Comparison of ENCODE assay signal across 33 mouse cellular contexts in genomic region chr10:27390753-27391152, GRCm38 (mm10).
"Had no signal": no experiment of that assay in that cellular context is flagged by ENCODE, and none has a peak within 500 bp of the region (broad histone marks: within the 10 kb centered on the region; RNA-seq: fewer than 3 reads in every experiment).

No protein-coding gene starts in this region.

- H3K4me1 ChIP-seq: heart, embryonic 10.5 days; heart, embryonic 12.5 days; heart, embryonic 13.5 days; heart, embryonic 15.5 days; hindbrain, embryonic 10.5 days; hindbrain, embryonic 12.5 days; hindbrain, embryonic 13.5 days; hindbrain, embryonic 15.5 days; intestine, embryonic 15.5 days; kidney, embryonic 15.5 days had no signal

- H3K4me2 ChIP-seq: heart, embryonic 11.5 days; heart, embryonic 12.5 days; heart, embryonic 13.5 days; heart, embryonic 15.5 days; hindbrain, embryonic 12.5 days; hindbrain, embryonic 13.5 days; hindbrain, embryonic 14.5 days; hindbrain, embryonic 15.5 days; intestine, embryonic 15.5 days; kidney, embryonic 15.5 days had no signal

- H3K27me3 ChIP-seq: heart, embryonic 12.5 days; heart, embryonic 13.5 days; heart, embryonic 15.5 days; hindbrain, embryonic 12.5 days; hindbrain, embryonic 13.5 days; hindbrain, embryonic 15.5 days; intestine, embryonic 15.5 days; kidney, embryonic 15.5 days had no signal

- H3K9ac ChIP-seq: heart, embryonic 12.5 days; heart, embryonic 13.5 days; heart, embryonic 15.5 days; hindbrain, embryonic 12.5 days; hindbrain, embryonic 13.5 days; hindbrain, embryonic 14.5 days; hindbrain, embryonic 15.5 days; intestine, embryonic 15.5 days; kidney, embryonic 15.5 days had no signal

- H3K36me3 ChIP-seq: heart, embryonic 10.5 days; heart, embryonic 12.5 days; heart, embryonic 13.5 days; heart, embryonic 15.5 days; hindbrain, embryonic 10.5 days; hindbrain, embryonic 12.5 days; hindbrain, embryonic 13.5 days; hindbrain, embryonic 15.5 days; intestine, embryonic 15.5 days; kidney, embryonic 15.5 days had no signal

- H3K4me3 ChIP-seq: heart, adult 2 months; heart, embryonic 10.5 days; heart, embryonic 12.5 days; heart, embryonic 13.5 days; heart, embryonic 15.5 days; hindbrain, embryonic 10.5 days; hindbrain, embryonic 12.5 days; hindbrain, embryonic 13.5 days; hindbrain, embryonic 15.5 days; intestine, embryonic 15.5 days; kidney, embryonic 15.5 days; layer of hippocampus, adult 2 months had no signal

- DNase-seq: heart, adult 18-20 months; heart, adult 2 months; heart, postnatal 10 days; heart, postnatal 14 days; heart, postnatal 36 days; heart, postnatal 4 days; kidney, adult 11 months; kidney, adult 18-20 months; kidney, adult 2 months; kidney, adult 8-10 months; kidney, adult 9 months; kidney, postnatal 10 days; kidney, postnatal 14 days; kidney, postnatal 25 days; kidney, postnatal 36 days; layer of hippocampus, adult 9-11 months; layer of hippocampus, postnatal 36 days had no signal

- ATAC-seq: hindbrain, embryonic 16.5 days; hindbrain, postnatal 0 days; inflammation-experienced regulatory T-cells, adult 6 months; intestine, embryonic 15.5 days had no signal

- H3K9me3 ChIP-seq: heart, embryonic 10.5 days; heart, embryonic 12.5 days; heart, embryonic 13.5 days; heart, embryonic 15.5 days; hindbrain, embryonic 10.5 days; hindbrain, embryonic 12.5 days; hindbrain, embryonic 13.5 days; hindbrain, embryonic 15.5 days; intestine, embryonic 15.5 days; kidney, embryonic 15.5 days had no signal

- H3K27ac ChIP-seq: heart, adult 2 months; heart, embryonic 10.5 days; heart, embryonic 13.5 days; heart, embryonic 15.5 days; hindbrain, embryonic 10.5 days; hindbrain, embryonic 12.5 days; hindbrain, embryonic 13.5 days; hindbrain, embryonic 14.5 days; hindbrain, embryonic 15.5 days; hindbrain, postnatal 0 days; intestine, embryonic 15.5 days; kidney, embryonic 15.5 days; layer of hippocampus, adult 2 months had no signal
